Mouse (Mus musculus) bone marrow macrophage, adult 2 months (primary cell): ENCODE results near the gene Arsk.

ENCODE experiments used
- CTCF ChIP-seq: IDR thresholded peaks from 2 replicates; pipeline ENCODE4 v1.5.1; 2012; ENCODE audit warnings: low read depth, mild to moderate bottlenecking, low read length, moderate library complexity
- POLR2A ChIP-seq: IDR thresholded peaks from 2 replicates; pipeline ENCODE4 v1.6.1; 2012; ENCODE audit warnings: mild to moderate bottlenecking, low read depth, low read length, borderline replicate concordance

DNA sequence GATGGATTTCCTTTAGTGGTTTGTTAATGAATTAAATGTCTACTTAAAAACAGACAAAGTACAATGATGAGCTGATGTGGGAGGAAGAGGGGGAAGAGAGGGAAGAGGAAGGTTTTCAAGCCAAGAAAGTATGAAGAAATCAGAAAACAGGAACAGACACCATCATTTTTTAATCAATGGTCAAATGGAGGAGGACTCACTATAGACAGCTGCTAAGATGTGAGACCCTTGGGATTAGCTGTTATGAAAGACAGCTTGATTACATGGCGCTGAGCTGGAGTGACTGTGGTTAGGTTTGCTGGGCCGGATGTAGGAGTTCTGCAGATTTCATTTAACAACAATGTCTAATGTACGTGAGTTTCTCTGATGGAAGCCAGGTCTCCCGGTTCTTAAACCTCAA is 34.9 kb downstream of the Arsk start:
- TF ChIP-seq POLR2A (no peak), CTCF (no peak)
